Mouse (Mus musculus) kidney, embryonic 15.5 days (tissue): Measurements from ENCODE around the gene Myl10. TPM values are rescaled to one million over a fixed set of nuclear protein-coding genes. Genes with fewer than 3 reads are reported as not detected.
"Not testable (repeated sequence)": the region's sequence is repeated elsewhere in the genome, so short reads cannot be mapped to it uniquely, and the experiment has no call there.

Source experiments
- ATAC-seq: fragments of 200-750 bp; cut with Nextera tagmentation; replicated peaks from 2 replicates; pipeline ENCODE4 v1.8.0; 2017; ENCODE audit warnings: moderate TSS enrichment; ENCODE audit not compliant: low FRiP score
- H3K27ac ChIP-seq: fragments of 300-500 bp; sonication (generic); 2 replicates; pipeline ENCODE4 v1.5.1; 2015; ENCODE audit warnings: mild to moderate bottlenecking, inconsistent platforms
- H3K27me3 ChIP-seq: fragments of 300-500 bp; sonication (generic); 2 replicates; pipeline ENCODE4 v1.6.1; 2015; ENCODE audit warnings: inconsistent platforms
- H3K36me3 ChIP-seq: fragments of 300-500 bp; sonication (generic); 2 replicates; pipeline ENCODE4 v1.6.1; 2015; ENCODE audit warnings: inconsistent platforms
- H3K4me1 ChIP-seq: fragments of 300-500 bp; sonication (generic); 2 replicates; pipeline ENCODE4 v1.6.1; 2015; ENCODE audit warnings: inconsistent platforms
- H3K4me2 ChIP-seq: fragments of 300-500 bp; sonication (generic); 2 replicates; pipeline ENCODE4 v1.6.1; 2015; ENCODE audit warnings: moderate library complexity, mild to moderate bottlenecking, inconsistent platforms
- H3K4me3 ChIP-seq: fragments of 300-500 bp; sonication (generic); replicated peaks from 2 replicates; pipeline ENCODE4 v1.5.1; 2015; ENCODE audit warnings: mild to moderate bottlenecking, inconsistent platforms
- H3K9ac ChIP-seq: fragments of 300-500 bp; sonication (generic); 2 replicates; pipeline ENCODE4 v1.6.1; 2015; ENCODE audit warnings: mild to moderate bottlenecking, inconsistent platforms
- H3K9me3 ChIP-seq: fragments of 300-500 bp; sonication (generic); replicated peaks from 2 replicates; pipeline ENCODE4 v1.6.1; 2016; ENCODE audit warnings: inconsistent platforms
- WGBS: fragments of 180-500 bp; shearing (Covaris S2); methylation state at CpG from one replicate; pipeline ENCODE4 v1.1.7; 2015; ENCODE audit warnings: mixed read lengths; 5-methylcytosine and 5-hydroxymethylcytosine counted together
- polyA plus RNA-seq: library from polyadenylated mRNA; unstranded; fragments of >200 nt; fragmentation: Nextera tagmentation; extraction: Ambion mirVana; gene quantifications from 2 replicates; pipeline ENCODE4 v1.2.1, GENCODE M21; 2015

Gene Myl10
- polyA plus RNA-seq, 1 experiment from 2014 or later, result not detected

- Histone ChIP-seq H3K9ac (no peak overlapping the region), H3K4me1 (peaks cover 18% of the 10 kb centered on the region; the same call in 1 of the 2 replicates), H3K4me2 (no peak overlapping the region), H3K4me3 (no peak overlapping the region), H3K27me3 (no peaks in the 10 kb centered on the region), H3K36me3 (no peaks in the 10 kb centered on the region), H3K9me3 (no peaks in the 10 kb centered on the region), H3K27ac (no peak overlapping the region)
- 2% methylated on average over 9 of the region's 9 CpGs for WGBS
- no peak; the same call in 1 of the 2 replicates for ATAC-seq
Observed at GRCm38 (mm10) chr5:136706803-136707202, 13.9 kb downstream of the Myl10 start.

- 86% methylated on average over 12 of the region's 12 CpGs for WGBS
- Histone ChIP-seq H3K27ac (no peak overlapping the region), H3K27me3 (no peaks in the 10 kb centered on the region), H3K36me3 (no peaks in the 10 kb centered on the region), H3K9ac (no peak overlapping the region), H3K4me2 (no peak overlapping the region), H3K4me1 (peaks cover 11% of the 10 kb centered on the region; the same call in 1 of the 2 replicates), H3K4me3 (no peak overlapping the region), H3K9me3 (no peaks in the 10 kb centered on the region)
- ATAC-seq, result no peak
Observed at GRCm38 (mm10) chr5:136708116-136708515, 15.2 kb downstream of the Myl10 start.

DNA sequence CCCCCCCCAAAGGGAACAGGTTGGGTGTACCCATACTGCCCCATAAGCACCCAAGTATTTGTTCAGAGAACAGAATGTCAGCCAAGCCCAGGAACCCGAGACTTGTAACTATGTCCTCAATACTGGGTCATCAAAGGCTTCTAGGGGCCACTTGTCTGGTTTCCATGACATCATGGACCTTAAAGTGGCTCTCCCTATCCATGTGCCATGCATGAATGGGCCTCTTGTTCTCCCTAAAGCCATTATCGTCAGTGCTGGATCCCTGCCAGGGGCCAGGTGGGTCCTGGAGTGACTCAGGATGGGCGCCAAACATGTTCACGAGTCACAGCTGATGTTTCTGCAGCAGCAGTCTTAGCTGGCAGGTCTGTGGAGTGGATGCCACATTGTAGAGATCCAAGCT is 17.8 kb downstream of the Myl10 start:
- H3K36me3 ChIP-seq, result no peaks in the 10 kb centered on the region
- no peak overlapping the region for H3K4me3 ChIP-seq
- H3K27me3 ChIP-seq, result peaks cover 16% of the 10 kb centered on the region; the same call in 1 of the 2 replicates
- H3K27ac ChIP-seq, result no peak overlapping the region
- no peak overlapping the region for H3K4me2 ChIP-seq
- H3K4me1 ChIP-seq, result peaks cover 17% of the 10 kb centered on the region
- 49% methylated on average over 4 of the region's 4 CpGs for WGBS
- no peak for ATAC-seq
- no peak overlapping the region for H3K9ac ChIP-seq
- H3K9me3 ChIP-seq, result no peaks in the 10 kb centered on the region

GRCm38 (mm10) chr5:136714232-136714875 is 21.4 kb downstream of the Myl10 start:
- 25% methylated on average over 32 of the region's 32 CpGs for WGBS
- H3K27ac ChIP-seq, result no peak overlapping the region
- H3K4me2 ChIP-seq, result peak overlapping the region; percentile 51
- ATAC-seq, result no peak
- peak overlapping the region; percentile 21 for H3K4me3 ChIP-seq
- H3K9ac ChIP-seq, result no peak overlapping the region
- peaks cover 37% of the 10 kb centered on the region for H3K4me1 ChIP-seq
- H3K27me3 ChIP-seq, result peaks cover 17% of the 10 kb centered on the region; the same call in 1 of the 2 replicates
- H3K9me3 ChIP-seq, result no peaks in the 10 kb centered on the region
- H3K36me3 ChIP-seq, result no peaks in the 10 kb centered on the region

- Histone ChIP-seq H3K4me3 (peak overlapping the region; percentile 21), H3K9me3 (no peaks in the 10 kb centered on the region), H3K9ac (no peak overlapping the region), H3K4me2 (peak overlapping the region; percentile 51), H3K36me3 (no peaks in the 10 kb centered on the region), H3K27me3 (peaks cover 17% of the 10 kb centered on the region; the same call in 1 of the 2 replicates), H3K4me1 (peaks cover 37% of the 10 kb centered on the region), H3K27ac (no peak overlapping the region)
- 35% methylated on average over 11 of the region's 11 CpGs for WGBS
- ATAC-seq, result no peak
Observed at GRCm38 (mm10) chr5:136714879-136715278, 21.9 kb downstream of the Myl10 start.

- Histone ChIP-seq H3K9ac (no peak overlapping the region), H3K9me3 (no peaks in the 10 kb centered on the region), H3K27ac (peak overlapping the region; percentile 84), H3K27me3 (peaks cover 17% of the 10 kb centered on the region; the same call in 1 of the 2 replicates), H3K4me3 (no peak overlapping the region), H3K4me2 (no peak overlapping the region), H3K36me3 (no peaks in the 10 kb centered on the region), H3K4me1 (peaks cover 34% of the 10 kb centered on the region)
- peak; percentile 86 for ATAC-seq
- WGBS, result 24% methylated on average over 10 of the region's 10 CpGs
Observed at GRCm38 (mm10) chr5:136716696-136717572, 24.0 kb downstream of the Myl10 start.

DNA sequence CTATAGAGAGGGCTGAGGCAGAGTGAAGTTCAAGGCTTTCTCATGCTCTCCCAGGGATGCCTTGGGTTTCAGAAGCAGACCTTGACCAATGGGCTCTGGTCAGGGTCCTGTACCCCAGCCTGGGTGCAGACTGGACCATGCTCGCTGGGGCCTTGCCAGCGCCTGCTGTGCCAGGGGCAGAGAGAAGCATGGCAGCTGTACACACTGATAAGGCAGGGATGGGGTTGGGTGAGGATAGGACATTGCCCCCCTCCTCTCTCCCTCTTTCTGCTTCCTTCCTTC is 24.6 kb downstream of the Myl10 start:
- Histone ChIP-seq H3K4me1 (peaks cover 34% of the 10 kb centered on the region), H3K4me3 (no peak overlapping the region), H3K4me2 (no peak overlapping the region), H3K9me3 (no peaks in the 10 kb centered on the region), H3K27ac (peak overlapping the region; percentile 84), H3K9ac (no peak overlapping the region), H3K27me3 (peaks cover 17% of the 10 kb centered on the region; the same call in 1 of the 2 replicates), H3K36me3 (no peaks in the 10 kb centered on the region)
- peak; percentile 82 for ATAC-seq
- WGBS, result 15% methylated on average over 2 of the region's 2 CpGs

GRCm38 (mm10) chr5:136718656-136719055 is 25.7 kb downstream of the Myl10 start:
- Histone ChIP-seq H3K4me1 (peaks cover 34% of the 10 kb centered on the region), H3K4me2 (no peak overlapping the region), H3K27ac (no peak overlapping the region), H3K9ac (no peak overlapping the region), H3K4me3 (no peak overlapping the region), H3K36me3 (no peaks in the 10 kb centered on the region), H3K9me3 (no peaks in the 10 kb centered on the region), H3K27me3 (peaks cover 17% of the 10 kb centered on the region; the same call in 1 of the 2 replicates)
- WGBS, result 54% methylated on average over 8 of the region's 8 CpGs
- no peak for ATAC-seq

DNA sequence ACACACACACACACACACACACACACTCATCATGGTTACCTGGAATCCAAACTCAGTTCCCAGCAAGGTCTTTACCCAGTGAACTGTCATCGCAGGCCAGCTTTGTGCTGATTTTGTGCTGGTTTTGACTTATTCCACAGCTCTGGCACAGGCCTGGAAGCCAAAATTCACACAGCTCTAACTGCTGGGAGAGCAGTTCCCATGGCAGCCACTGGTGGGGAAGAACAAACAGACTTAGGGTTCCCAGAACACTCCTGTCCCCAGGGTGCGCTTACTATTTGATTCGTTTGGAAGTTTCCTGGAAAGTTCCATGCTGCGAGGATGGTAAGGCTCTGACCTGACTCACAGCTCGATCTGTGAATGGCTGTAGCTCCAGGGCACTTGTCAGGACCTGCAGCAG is 28.6 kb downstream of the Myl10 start:
- 72% methylated on average over 5 of the region's 5 CpGs for WGBS
- no peak overlapping the region for H3K4me3 ChIP-seq
- H3K4me1 ChIP-seq, result peaks cover 22% of the 10 kb centered on the region
- H3K9me3 ChIP-seq, result no peaks in the 10 kb centered on the region
- no peaks in the 10 kb centered on the region for H3K27me3 ChIP-seq
- no peak overlapping the region for H3K27ac ChIP-seq
- H3K9ac ChIP-seq, result no peak overlapping the region
- no peak for ATAC-seq
- H3K36me3 ChIP-seq, result no peaks in the 10 kb centered on the region
- H3K4me2 ChIP-seq, result no peak overlapping the region

DNA sequence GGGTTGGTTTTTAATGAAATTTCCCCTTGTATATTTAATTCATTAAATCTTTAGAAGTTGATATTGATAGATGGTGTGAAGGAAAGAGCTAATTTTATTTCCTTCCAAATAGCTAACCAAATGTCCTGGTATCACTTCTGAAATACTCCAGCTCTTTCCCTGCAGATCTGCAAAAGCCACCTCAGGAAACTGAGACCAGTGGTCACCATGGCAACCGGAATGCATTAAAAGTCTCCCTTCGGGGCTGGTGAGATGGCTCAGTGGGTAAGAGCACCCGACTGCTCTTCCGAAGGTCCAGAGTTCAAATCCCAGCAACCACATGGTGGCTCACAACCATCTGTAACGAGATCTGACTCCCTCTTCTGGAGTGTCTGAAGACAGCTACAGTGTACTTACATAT is 33.3 kb downstream of the Myl10 start:
- not testable (repeated sequence) for H3K36me3 ChIP-seq, H3K4me2 ChIP-seq, H3K4me1 ChIP-seq, H3K9me3 ChIP-seq, H3K4me3 ChIP-seq, H3K27me3 ChIP-seq, H3K27ac ChIP-seq, H3K9ac ChIP-seq, ATAC-seq
- WGBS, result 91% methylated on average over 4 of the region's 5 CpGs

DNA sequence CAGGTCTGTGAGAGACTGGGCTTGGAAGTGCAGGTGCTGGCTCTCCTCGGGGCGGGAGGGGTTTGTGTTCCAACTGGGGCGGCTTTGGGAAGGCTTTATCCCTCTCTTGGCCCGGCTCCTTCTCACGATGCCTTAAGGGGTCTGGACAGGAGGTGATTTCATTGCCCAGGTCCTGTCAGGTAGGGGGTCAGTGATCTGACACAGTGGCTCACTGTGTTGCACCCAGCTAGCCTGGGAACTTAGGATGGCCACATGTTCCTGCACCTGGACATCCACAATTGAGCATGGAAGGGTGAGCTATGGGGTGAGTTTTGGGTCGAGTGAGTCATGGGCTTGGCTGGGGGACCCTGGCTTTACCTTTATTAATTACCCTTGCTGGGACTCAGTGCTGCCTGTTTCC is 46.0 kb downstream of the Myl10 start:
- Histone ChIP-seq H3K27ac (no peak overlapping the region), H3K9me3 (no peaks in the 10 kb centered on the region), H3K4me2 (no peak overlapping the region), H3K4me3 (no peak overlapping the region), H3K36me3 (no peaks in the 10 kb centered on the region), H3K4me1 (no peaks in the 10 kb centered on the region), H3K9ac (no peak overlapping the region), H3K27me3 (no peaks in the 10 kb centered on the region)
- 55% methylated on average over 6 of the region's 6 CpGs for WGBS
- no peak for ATAC-seq

- peaks cover 18% of the 10 kb centered on the region for H3K9me3 ChIP-seq
- H3K36me3 ChIP-seq, result peaks cover 58% of the 10 kb centered on the region
- no peak overlapping the region for H3K9ac ChIP-seq
- no peaks in the 10 kb centered on the region for H3K27me3 ChIP-seq
- ATAC-seq, result no peak
- H3K4me2 ChIP-seq, result no peak overlapping the region
- no peaks in the 10 kb centered on the region for H3K4me1 ChIP-seq
- H3K27ac ChIP-seq, result no peak overlapping the region
- H3K4me3 ChIP-seq, result no peak overlapping the region
- WGBS, result 81% methylated on average over 9 of the region's 9 CpGs
Observed at GRCm38 (mm10) chr5:136746596-136746995, 53.6 kb downstream of the Myl10 start.
